Mouse (Mus musculus): ENCODE results near the gene Ldhd.

DNA sequence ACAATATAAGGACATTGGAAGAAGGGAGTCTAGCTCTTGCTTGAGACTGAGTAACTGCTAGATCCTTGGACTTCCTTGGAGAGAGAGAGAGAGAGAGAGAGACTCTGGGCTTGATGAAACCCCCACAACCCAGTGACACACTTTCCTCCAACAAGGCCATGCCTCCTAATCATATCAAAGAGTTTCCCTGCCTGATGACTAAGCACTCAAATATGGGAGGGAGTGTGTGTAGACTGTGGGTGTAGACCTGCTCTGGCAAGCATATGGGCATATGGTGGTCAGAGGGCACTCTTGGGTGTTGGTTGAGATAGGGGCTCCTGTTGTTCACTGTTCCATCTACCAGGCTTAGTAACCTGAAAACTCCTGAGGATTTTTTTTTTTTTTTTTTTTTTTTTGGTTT lies 7.9 kb upstream of the Ldhd start:
- TF ChIP-seq POLR2A (IDR thresholded peaks at IDR 0.05; ENCODE audit: borderline replicate concordance, extremely low read depth, low read depth, low read length) (no peak), CTCF (IDR thresholded peaks at IDR 0.05; ENCODE audit: insufficient read depth, low read length) (no peak)

Data from lung, adult 2 months (tissue).